Mouse (Mus musculus) testis, adult 10 weeks (tissue): ENCODE data around the gene Fmo2. TPM values are rescaled to one million over a fixed set of nuclear protein-coding genes. Genes with fewer than 3 reads are reported as not detected.

Source experiments
- polyA plus RNA-seq: library from polyadenylated mRNA; stranded (reverse); fragments of 350-450 nt; fragmentation: Illumina TruSeq; extraction: RNeasy Lipid Tissue Mini Kit (QIAGEN cat#74804); gene quantifications from one replicate; pipeline ENCODE4 v1.2.3, GENCODE M21; 2014; ENCODE audit warnings: low read depth, low replicate concordance

The Fmo2 gene
- 8.4 TPM for polyA plus RNA-seq

DNA sequence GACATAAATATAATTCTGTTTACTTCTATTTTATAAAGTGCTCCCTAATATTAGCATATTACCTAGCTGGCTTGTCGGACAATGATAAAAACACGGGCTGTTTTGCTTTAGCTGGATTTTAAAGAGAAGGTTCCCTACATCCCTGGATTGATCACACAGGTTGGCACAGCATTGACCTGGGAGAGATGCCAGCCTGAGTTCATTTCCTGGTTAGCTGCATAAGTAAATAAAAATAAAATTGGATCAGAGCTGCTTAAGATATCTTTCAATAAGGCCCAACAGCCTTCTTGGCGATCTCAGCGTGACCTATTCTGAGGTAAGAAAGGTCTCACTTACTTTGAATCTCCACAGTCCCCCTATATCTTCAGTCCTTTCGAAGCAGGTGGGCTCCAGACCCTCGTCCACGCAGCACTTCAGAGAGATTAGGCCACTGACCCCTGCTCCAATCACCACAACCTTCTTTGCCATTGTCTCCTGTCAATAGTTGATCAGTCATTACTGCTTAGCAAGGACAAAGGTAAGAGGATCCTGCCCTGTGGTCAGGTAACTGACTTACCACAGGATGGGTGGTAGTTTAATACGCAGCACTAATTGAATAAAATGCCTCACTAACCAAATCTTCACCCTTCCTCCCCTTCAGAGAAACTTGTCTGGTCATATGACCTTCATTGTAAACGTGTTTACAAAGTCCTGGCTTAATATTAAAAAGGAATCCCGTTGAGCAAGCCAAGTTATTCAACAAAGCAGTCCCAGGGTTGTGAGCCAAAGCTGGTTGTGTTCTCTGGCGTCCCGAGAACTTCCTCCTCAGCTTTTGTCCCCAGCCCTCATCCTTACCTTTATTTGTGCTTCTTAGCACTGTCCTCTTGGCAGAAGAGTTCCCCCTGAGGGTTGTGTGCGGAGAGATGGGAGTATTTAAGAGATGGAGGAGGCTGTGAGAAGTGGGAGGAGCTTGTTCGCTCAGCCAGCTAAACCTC lies at the start of gene Fmo2:
TSS of gene Fmo2 (minus strand) at position 889 of the 974 bp plus-strand sequence.

DNA sequence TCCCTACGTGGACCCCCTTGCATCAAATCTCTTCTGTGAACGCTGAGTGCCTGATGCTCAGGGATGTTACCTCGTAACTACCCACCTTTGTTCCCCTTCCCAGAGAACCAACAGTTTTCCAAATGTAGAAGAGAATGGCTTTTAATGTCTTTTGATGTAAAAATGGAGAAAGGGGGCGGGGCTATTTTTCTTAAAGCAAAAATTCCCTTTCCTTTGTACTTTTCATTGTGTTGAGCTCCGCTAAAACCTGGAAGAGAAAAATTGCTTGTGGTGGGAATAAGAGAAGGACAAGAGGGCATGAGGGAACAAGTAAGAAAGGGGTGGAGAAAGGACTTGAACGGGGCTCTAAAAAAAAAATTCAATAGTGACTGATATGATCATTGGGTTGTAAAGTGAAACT lies 38.9 kb upstream of the Fmo2 start, which contains the start of gene Fmo6:
TSS of gene Fmo6 (minus strand) at position 101 of the 400 bp plus-strand sequence.

DNA sequence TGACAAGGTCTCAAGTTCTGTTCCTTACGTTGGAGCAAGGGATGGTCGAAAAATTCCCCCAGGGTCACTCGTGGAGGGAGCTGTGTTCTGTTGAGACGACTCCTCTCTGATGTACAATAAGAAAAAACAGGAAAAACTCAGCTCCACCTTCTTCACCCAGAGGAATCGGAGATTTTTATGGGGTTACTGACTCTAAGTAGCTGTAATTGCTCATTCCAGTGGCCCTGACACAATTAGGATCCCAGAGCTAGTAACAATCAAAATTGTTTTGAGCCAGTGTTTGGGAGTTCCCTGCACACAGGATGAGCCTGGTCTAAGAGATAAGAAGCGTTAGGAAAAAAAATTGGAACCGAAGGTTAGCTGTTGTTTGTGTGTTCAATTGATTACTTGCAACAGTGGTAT lies 32.2 kb downstream of the Fmo2 start, which contains the start of gene Fmo1:
TSS of gene Fmo1 (minus strand) at position 331 of the 402 bp plus-strand sequence.

Other genes with a start within 250 kb of the Fmo2 start
- gene Myocos, start 240.5 kb downstream of the Fmo2 start, polyA plus RNA-seq, result 1.2 TPM
- 42.0 TPM for gene Prrc2c, start 158.2 kb downstream of the Fmo2 start, polyA plus RNA-seq
- gene Fmo4, start 84.8 kb downstream of the Fmo2 start, polyA plus RNA-seq, result 0.70 TPM
- gene Fmo1, start 32.1 kb downstream of the Fmo2 start, polyA plus RNA-seq, result 4.8 TPM
- not detected for gene Fmo6, start 38.8 kb upstream of the Fmo2 start, polyA plus RNA-seq
- gene Fmo3, start 85.8 kb upstream of the Fmo2 start, polyA plus RNA-seq, result 0.52 TPM
- 110 TPM for gene Mroh9, start 186.9 kb upstream of the Fmo2 start, polyA plus RNA-seq